ENCODE assay signal across 11 mouse cellular contexts in genomic region chr16:4897146-4897730, GRCm38 (mm10). TPM values are rescaled to one million over a fixed set of nuclear protein-coding genes. Genes with fewer than 3 reads are reported as not detected.
A peak's percentile ranks its signal among the peaks of the same experiment; 100 is the strongest.
DNase-seq lines count a peak whose midpoint lies in the region; ATAC-seq and TF ChIP-seq lines count a peak whose summit lies in the region.
"Had no signal": no experiment of that assay in that cellular context is flagged by ENCODE, and none has a peak within 500 bp of the region (broad histone marks: within the 10 kb centered on the region; RNA-seq: fewer than 3 reads in every experiment).

No protein-coding gene starts in this region.

- peak; percentile 27; the same call in 1 of the 2 replicates for TF ChIP-seq CTCF in cerebellum, adult 2 months (IDR thresholded peaks at IDR 0.05; ENCODE audit: borderline replicate concordance, insufficient read depth, low read depth, low read length)
- TF ChIP-seq CTCF in kidney, postnatal 0 days (IDR thresholded peaks at IDR 0.05; ENCODE audit: low read depth): peak; percentile 31; the same call in 1 of the 2 replicates

- H3K9ac ChIP-seq in kidney, postnatal 0 days (ENCODE audit: low read depth, low read length): no peak overlapping the region
- H3K9ac ChIP-seq: forebrain, embryonic 15.5 days; hindbrain, embryonic 12.5 days; midbrain, embryonic 13.5 days had no signal

- TF ChIP-seq POLR2A in cerebellum, adult 2 months (IDR thresholded peaks at IDR 0.05; ENCODE audit: borderline replicate concordance, insufficient read depth, low read length): no peak

- H3K36me3 ChIP-seq in kidney, postnatal 0 days (ENCODE audit: insufficient read depth, low read length): no peaks in the 10 kb centered on the region
- H3K36me3 ChIP-seq: hindbrain, embryonic 12.5 days; midbrain, embryonic 13.5 days had no signal

- no peak for DNase-seq in cerebellum, adult 2 months
- no peak for DNase-seq in cerebellum, adult 9-11 months
- DNase-seq in kidney, postnatal 0 days (ENCODE audit: low spot score): no peak
- DNase-seq in kidney, postnatal 36 days: no peak
- DNase-seq in adrenal gland, adult 8-10 months: no peak
- DNase-seq in right cerebral cortex, postnatal 36 days (ENCODE audit: low spot score in 2 of 2): no peak

- WGBS in cerebellum, adult 2 months: 53% methylated on average over 7 of the region's 7 CpGs
- 61% methylated on average over 7 of the region's 7 CpGs for WGBS in kidney, postnatal 0 days

- H3K4me1 ChIP-seq in cerebellum, adult 2 months (ENCODE audit: control insufficient read depth, insufficient read depth, low read length): peaks cover 22% of the 10 kb centered on the region
- 0 out of 2 replicates have a peak, but pooled peaks cover 6% of the 10 kb centered on the region for H3K4me1 ChIP-seq in kidney, postnatal 0 days (replicated peaks; ENCODE audit: insufficient read depth, low read length)

- H3K9me3 ChIP-seq in kidney, postnatal 0 days (replicated peaks; ENCODE audit: low read length): no peaks in the 10 kb centered on the region
- H3K9me3 ChIP-seq: forebrain, embryonic 15.5 days; hindbrain, embryonic 12.5 days; midbrain, embryonic 13.5 days had no signal

- no peak overlapping the region for H3K4me2 ChIP-seq in kidney, postnatal 0 days (ENCODE audit: low read length)
- H3K4me2 ChIP-seq: forebrain, embryonic 15.5 days; hindbrain, embryonic 12.5 days; midbrain, embryonic 13.5 days had no signal

- no peak overlapping the region for H3K4me3 ChIP-seq in cerebellum, adult 2 months (replicated peaks; ENCODE audit: insufficient read depth, low read depth, low read length)
- no peak overlapping the region for H3K4me3 ChIP-seq in kidney, postnatal 0 days (replicated peaks; ENCODE audit: low read depth, low read length)
- H3K4me3 ChIP-seq: forebrain, embryonic 15.5 days; hindbrain, embryonic 12.5 days; midbrain, embryonic 13.5 days had no signal

- no peak; the same call in 1 of the 2 replicates for ATAC-seq in kidney, postnatal 0 days (replicated peaks; ENCODE audit: low FRiP score, low read depth)
- ATAC-seq in granulocyte monocyte progenitor cell, adult 5-6 weeks (replicated peaks; ENCODE audit: poor library complexity, severe bottlenecking): peak; percentile 42
- ATAC-seq in megakaryocyte, adult 5-6 weeks (ENCODE audit: poor library complexity, severe bottlenecking): peak; percentile 54
- ATAC-seq: forebrain, embryonic 15.5 days; midbrain, embryonic 13.5 days had no signal

- no peaks in the 10 kb centered on the region for H3K27me3 ChIP-seq in cerebellum, adult 2 months (ENCODE audit: control insufficient read depth, insufficient read depth, low read length)
- no peaks in the 10 kb centered on the region for H3K27me3 ChIP-seq in kidney, postnatal 0 days (ENCODE audit: insufficient read depth, low read length)
- H3K27me3 ChIP-seq: forebrain, embryonic 15.5 days; hindbrain, embryonic 12.5 days; midbrain, embryonic 13.5 days had no signal

- 0 out of 2 replicates have a peak overlapping the region, but pooled peaks have one; percentile 54 for H3K27ac ChIP-seq in cerebellum, adult 2 months (ENCODE audit: insufficient read depth, low read length)
- no peak overlapping the region for H3K27ac ChIP-seq in kidney, postnatal 0 days
- H3K27ac ChIP-seq: forebrain, embryonic 15.5 days; hindbrain, embryonic 12.5 days; midbrain, embryonic 13.5 days had no signal

RNA-seq across cellular contexts. Expression of gene Mgrn1, which starts 11.2 kb away (rescaled TPM):
- 243 and 248 TPM in 2 replicates for polyA plus RNA-seq in cerebellum, adult 2 months (2012; rRNA removed)
- polyA plus RNA-seq in kidney, postnatal 0 days (2015; fragmentation: Nextera tagmentation; extraction: Ambion mirVana): 85.9 and 99.0 TPM in 2 replicates
- 28.3 and 33.5 TPM in 2 replicates for total RNA-seq in granulocyte monocyte progenitor cell, adult 5-6 weeks (2014; fragmentation: Nextera tagmentation)
- total RNA-seq in granulocyte monocyte progenitor cell, adult 5-6 weeks (2017): 16.6 and 21.6 TPM in 2 replicates
- 30.4 and 33.0 TPM in 2 replicates for total RNA-seq in megakaryocyte, adult 5-6 weeks (2015)
- total RNA-seq in megakaryocyte, adult 5-6 weeks (2017): 32.1 and 41.0 TPM in 2 replicates
- total RNA-seq in adrenal gland, adult 8-10 months (2022): 100 to 1,000 TPM in 2 of 4 experiments, 10 to 100 TPM in 2; 88.5 to 120 (median 98.0) TPM

RNA-seq across cellular contexts. Expression of gene Ubald1, which starts 17.1 kb away (rescaled TPM):
- 57.9 and 63.5 TPM in 2 replicates for polyA plus RNA-seq in cerebellum, adult 2 months (2012; rRNA removed)
- polyA plus RNA-seq in kidney, postnatal 0 days (2015; fragmentation: Nextera tagmentation; extraction: Ambion mirVana): 39.4 and 41.5 TPM in 2 replicates
- 37.0 and 39.8 TPM in 2 replicates for total RNA-seq in granulocyte monocyte progenitor cell, adult 5-6 weeks (2014; fragmentation: Nextera tagmentation)
- total RNA-seq in granulocyte monocyte progenitor cell, adult 5-6 weeks (2017): 11.4 and 14.1 TPM in 2 replicates
- 32.1 and 34.6 TPM in 2 replicates for total RNA-seq in megakaryocyte, adult 5-6 weeks (2015)
- 11.3 and 18.3 TPM in 2 replicates for total RNA-seq in megakaryocyte, adult 5-6 weeks (2017)
- total RNA-seq in adrenal gland, adult 8-10 months (2022): 10 to 100 TPM; 33.0 to 42.5 (median 38.2) TPM

RNA-seq across cellular contexts. Expression of gene Nudt16l1, which starts 41.3 kb away (rescaled TPM):
- 102 and 104 TPM in 2 replicates for polyA plus RNA-seq in cerebellum, adult 2 months (2012; rRNA removed)
- polyA plus RNA-seq in kidney, postnatal 0 days (2015; fragmentation: Nextera tagmentation; extraction: Ambion mirVana): 152 and 161 TPM in 2 replicates
- total RNA-seq in granulocyte monocyte progenitor cell, adult 5-6 weeks (2014; fragmentation: Nextera tagmentation): 45.1 and 51.5 TPM in 2 replicates
- 13.2 and 15.8 TPM in 2 replicates for total RNA-seq in granulocyte monocyte progenitor cell, adult 5-6 weeks (2017)
- total RNA-seq in megakaryocyte, adult 5-6 weeks (2015): 16.7 and 22.9 TPM in 2 replicates
- total RNA-seq in megakaryocyte, adult 5-6 weeks (2017): 10.2 and 14.0 TPM in 2 replicates
- total RNA-seq in adrenal gland, adult 8-10 months (2022): 10 to 100 TPM; 75.9 to 85.5 (median 78.3) TPM
